14 mouse cellular contexts compared by ENCODE assay signal in genomic region chr12:108558194-108558593, GRCm38 (mm10). TPM values are rescaled to one million over a fixed set of nuclear protein-coding genes. Genes with fewer than 3 reads are reported as not detected.
A peak's percentile ranks its signal among the peaks of the same experiment; 100 is the strongest.
DNase-seq lines count a peak whose midpoint lies in the region; ATAC-seq and TF ChIP-seq lines count a peak whose summit lies in the region.
"Had no signal": no experiment of that assay in that cellular context is flagged by ENCODE, and none has a peak within 500 bp of the region (broad histone marks: within the 10 kb centered on the region; RNA-seq: fewer than 3 reads in every experiment).

No protein-coding gene starts in this region.

- 0 out of 2 replicates have a peak, but pooled peaks cover under 1% of the 10 kb centered on the region for H3K27me3 ChIP-seq in intestine, postnatal 0 days (replicated peaks; ENCODE audit: control insufficient read depth, insufficient read depth, low read length)
- H3K27me3 ChIP-seq in intestine, embryonic 15.5 days (replicated peaks): no peaks in the 10 kb centered on the region
- no peaks in the 10 kb centered on the region for H3K27me3 ChIP-seq in forebrain, embryonic 14.5 days (replicated peaks; ENCODE audit: control insufficient read depth, insufficient read depth, low read length)
- H3K27me3 ChIP-seq in midbrain, embryonic 16.5 days (ENCODE audit: control insufficient read depth, insufficient read depth, low read depth, low read length): no peaks in the 10 kb centered on the region

- ATAC-seq in intestine, postnatal 0 days: no peak
- no peak for ATAC-seq in intestine, embryonic 15.5 days
- ATAC-seq in forebrain, embryonic 14.5 days: no peak
- no peak for ATAC-seq in midbrain, embryonic 16.5 days
- ATAC-seq: inflammation-experienced regulatory T-cells, adult 6 months had no signal

- H3K4me1 ChIP-seq in intestine, postnatal 0 days (replicated peaks; ENCODE audit: control insufficient read depth, insufficient read depth, low read length): 0 out of 2 replicates have a peak, but pooled peaks cover 2% of the 10 kb centered on the region
- peaks cover 22% of the 10 kb centered on the region for H3K4me1 ChIP-seq in intestine, embryonic 15.5 days (replicated peaks)
- peaks cover 37% of the 10 kb centered on the region for H3K4me1 ChIP-seq in forebrain, embryonic 14.5 days (ENCODE audit: control insufficient read depth, insufficient read depth, low read length)
- peaks cover 41% of the 10 kb centered on the region for H3K4me1 ChIP-seq in midbrain, embryonic 16.5 days (ENCODE audit: control insufficient read depth, insufficient read depth, low read length)

- no peak overlapping the region for H3K4me2 ChIP-seq in intestine, postnatal 0 days (replicated peaks; ENCODE audit: low read depth)
- no peak overlapping the region for H3K4me2 ChIP-seq in intestine, embryonic 15.5 days (replicated peaks)
- H3K4me2 ChIP-seq in forebrain, embryonic 14.5 days (ENCODE audit: low read length): peak overlapping the region; percentile 5; the same call in 1 of the 2 replicates
- H3K4me2 ChIP-seq in midbrain, embryonic 16.5 days (ENCODE audit: low read length): peak overlapping the region; percentile 86

- H3K36me3 ChIP-seq in intestine, postnatal 0 days (ENCODE audit: control insufficient read depth, insufficient read depth): no peaks in the 10 kb centered on the region
- no peaks in the 10 kb centered on the region for H3K36me3 ChIP-seq in intestine, embryonic 15.5 days
- no peaks in the 10 kb centered on the region for H3K36me3 ChIP-seq in forebrain, embryonic 14.5 days (ENCODE audit: control insufficient read depth, insufficient read depth, low read length)
- no peaks in the 10 kb centered on the region for H3K36me3 ChIP-seq in midbrain, embryonic 16.5 days (ENCODE audit: control insufficient read depth, insufficient read depth, low read length)

- no peak overlapping the region for H3K4me3 ChIP-seq in intestine, postnatal 0 days (ENCODE audit: low read depth, low read length)
- no peak overlapping the region for H3K4me3 ChIP-seq in intestine, embryonic 15.5 days (replicated peaks)
- no peak overlapping the region for H3K4me3 ChIP-seq in forebrain, embryonic 14.5 days (ENCODE audit: low read depth, low read length)
- 0 out of 2 replicates have a peak overlapping the region, but pooled peaks have one; percentile 2 for H3K4me3 ChIP-seq in midbrain, embryonic 16.5 days (ENCODE audit: low read depth, low read length)

- no peak overlapping the region for H3K27ac ChIP-seq in intestine, postnatal 0 days (ENCODE audit: low read depth, low read length)
- H3K27ac ChIP-seq in intestine, embryonic 15.5 days: no peak overlapping the region
- H3K27ac ChIP-seq in forebrain, embryonic 14.5 days (ENCODE audit: low read depth, low read length): no peak overlapping the region
- no peak overlapping the region for H3K27ac ChIP-seq in midbrain, embryonic 16.5 days (ENCODE audit: low read length)

- peak; percentile 31 for TF ChIP-seq CTCF in intestine, postnatal 0 days (IDR thresholded peaks at IDR 0.05; ENCODE audit: low read depth)

- no peaks in the 10 kb centered on the region for H3K9me3 ChIP-seq in intestine, postnatal 0 days (ENCODE audit: control insufficient read depth)
- H3K9me3 ChIP-seq in intestine, embryonic 15.5 days: no peaks in the 10 kb centered on the region
- H3K9me3 ChIP-seq in forebrain, embryonic 14.5 days (replicated peaks; ENCODE audit: control insufficient read depth, low read length): no peaks in the 10 kb centered on the region
- H3K9me3 ChIP-seq in midbrain, embryonic 16.5 days (replicated peaks; ENCODE audit: control insufficient read depth, low read length, poor library complexity, severe bottlenecking): no peaks in the 10 kb centered on the region

- peak; percentile 12 for DNase-seq in 3T3-L1 (ENCODE audit: low read depth, low spot score)
- DNase-seq in forebrain, embryonic 14.5 days (ENCODE audit: low spot score): no peak
- DNase-seq in right cerebral cortex, postnatal 25 days: no peak
- DNase-seq in lung, postnatal 10 days: no peak
- DNase-seq in thymus, adult 18-20 months: no peak
- DNase-seq: cerebellum, postnatal 25 days; gastrocnemius, postnatal 10 days; kidney, postnatal 36 days; lung, adult 2 months; thymus, postnatal 36 days had no signal

- H3K9ac ChIP-seq in intestine, postnatal 0 days (ENCODE audit: low read depth, low read length): no peak overlapping the region
- H3K9ac ChIP-seq in intestine, embryonic 15.5 days: no peak overlapping the region
- no peak overlapping the region for H3K9ac ChIP-seq in forebrain, embryonic 14.5 days (ENCODE audit: low read length)
- H3K9ac ChIP-seq in midbrain, embryonic 16.5 days (ENCODE audit: low read depth, low read length): no peak overlapping the region

RNA-seq across cellular contexts. Expression of gene Evl, which starts 3.7 kb away (rescaled TPM):
- polyA plus RNA-seq in intestine, postnatal 0 days (2015; fragmentation: Nextera tagmentation; extraction: Ambion mirVana): 18.0 and 20.5 TPM in 2 replicates
- polyA plus RNA-seq in intestine, embryonic 15.5 days (2015; fragmentation: Nextera tagmentation; extraction: Ambion mirVana): 43.8 and 45.7 TPM in 2 replicates
- polyA plus RNA-seq in forebrain, embryonic 14.5 days (2014; fragmentation: Nextera tagmentation; extraction: Ambion mirVana): 208 and 232 TPM in 2 replicates
- 268 and 272 TPM in 2 replicates for polyA plus RNA-seq in midbrain, embryonic 16.5 days (2015; fragmentation: Nextera tagmentation; extraction: Ambion mirVana)

Comparison
In these comparisons a context has a peak if more than half of its experiments do, and no peak if none do; other contexts are left out.
1. H3K4me2 ChIP-seq: peak in forebrain, embryonic 14.5 days (single experiment) and midbrain, embryonic 16.5 days (single experiment); none in intestine, postnatal 0 days (single experiment) and intestine, embryonic 15.5 days (single experiment).